Mouse (Mus musculus) embryonic facial prominence, embryonic 12.5 days (tissue): Measurements from ENCODE around the gene Pik3cg. TPM values are rescaled to one million over a fixed set of nuclear protein-coding genes. Genes with fewer than 3 reads are reported as not detected.

Experiments
- ATAC-seq: fragments of 200-750 bp; cut with Nextera tagmentation; 2 replicates; pipeline ENCODE4 v1.8.0; 2017; ENCODE audit not compliant: insufficient number of reproducible peaks, insufficient read depth, low FRiP score, low TSS enrichment
- H3K27ac ChIP-seq: fragments of 300-500 bp; sonication (generic); 2 replicates; pipeline ENCODE4 v1.5.1; 2016; ENCODE audit warnings: mild to moderate bottlenecking
- H3K27me3 ChIP-seq: fragments of 300-500 bp; sonication (generic); 2 replicates; pipeline ENCODE4 v1.6.1; 2016; ENCODE audit warnings: mild to moderate bottlenecking, moderate library complexity
- H3K36me3 ChIP-seq: fragments of 300-500 bp; sonication (generic); 2 replicates; pipeline ENCODE4 v1.6.1; 2016; ENCODE audit warnings: mild to moderate bottlenecking
- H3K4me1 ChIP-seq: fragments of 300-500 bp; sonication (generic); 2 replicates; pipeline ENCODE4 v1.6.1; 2016
- H3K4me2 ChIP-seq: fragments of 300-500 bp; sonication (generic); replicated peaks from 2 replicates; pipeline ENCODE4 v1.6.1; 2016; ENCODE audit warnings: mild to moderate bottlenecking, moderate library complexity
- H3K4me3 ChIP-seq: fragments of 300-500 bp; sonication (generic); 2 replicates; pipeline ENCODE4 v1.5.1; 2016; ENCODE audit warnings: mild to moderate bottlenecking
- H3K9ac ChIP-seq: fragments of 300-500 bp; sonication (generic); 2 replicates; pipeline ENCODE4 v1.6.1; 2016; ENCODE audit warnings: mild to moderate bottlenecking, moderate library complexity
- H3K9me3 ChIP-seq: fragments of 300-500 bp; sonication (generic); 2 replicates; pipeline ENCODE4 v1.6.1; 2016; ENCODE audit warnings: mild to moderate bottlenecking, moderate library complexity
- WGBS: fragments of 180-500 bp; shearing (Covaris S2); methylation state at CpG from one replicate; pipeline ENCODE4 v1.1.7; 2016; 5-methylcytosine and 5-hydroxymethylcytosine counted together
- polyA plus RNA-seq: library from polyadenylated mRNA; unstranded; fragments of >200 nt; fragmentation: Nextera tagmentation; extraction: Ambion mirVana; gene quantifications from 2 replicates; pipeline ENCODE4 v1.2.1, GENCODE M21; 2016

Gene Pik3cg
- polyA plus RNA-seq, 1 experiment from 2014 or later: 1.8 TPM

GRCm38 (mm10) chr12:32222758-32223385, 14.4 kb upstream of the Pik3cg start:
- Histone ChIP-seq H3K4me1 (no peaks in the 10 kb centered on the region), H3K27me3 (no peaks in the 10 kb centered on the region), H3K9ac (no peak overlapping the region), H3K4me3 (no peak overlapping the region), H3K36me3 (no peaks in the 10 kb centered on the region), H3K4me2 (no peak overlapping the region), H3K27ac (no peak overlapping the region), H3K9me3 (no peaks in the 10 kb centered on the region)
- no peak for ATAC-seq
- 93% methylated on average over 7 of the region's 7 CpGs for WGBS

GRCm38 (mm10) chr12:32220387-32220786, 11.9 kb upstream of the Pik3cg start:
- Histone ChIP-seq H3K9me3 (no peaks in the 10 kb centered on the region), H3K36me3 (no peaks in the 10 kb centered on the region), H3K4me3 (no peak overlapping the region), H3K27me3 (no peaks in the 10 kb centered on the region), H3K9ac (no peak overlapping the region), H3K27ac (no peak overlapping the region), H3K4me2 (no peak overlapping the region), H3K4me1 (no peaks in the 10 kb centered on the region)
- ATAC-seq: no peak
- WGBS: 32% methylated on average over 1 of the region's 1 CpGs

- Histone ChIP-seq H3K27me3 (no peaks in the 10 kb centered on the region), H3K4me1 (no peaks in the 10 kb centered on the region), H3K27ac (no peak overlapping the region), H3K4me3 (no peak overlapping the region), H3K9ac (no peak overlapping the region), H3K36me3 (no peaks in the 10 kb centered on the region), H3K9me3 (no peaks in the 10 kb centered on the region), H3K4me2 (no peak overlapping the region)
- ATAC-seq: no peak
- WGBS: 77% methylated on average over 6 of the region's 6 CpGs
Observed at GRCm38 (mm10) chr12:32215143-32215542, 6.7 kb upstream of the Pik3cg start.

DNA sequence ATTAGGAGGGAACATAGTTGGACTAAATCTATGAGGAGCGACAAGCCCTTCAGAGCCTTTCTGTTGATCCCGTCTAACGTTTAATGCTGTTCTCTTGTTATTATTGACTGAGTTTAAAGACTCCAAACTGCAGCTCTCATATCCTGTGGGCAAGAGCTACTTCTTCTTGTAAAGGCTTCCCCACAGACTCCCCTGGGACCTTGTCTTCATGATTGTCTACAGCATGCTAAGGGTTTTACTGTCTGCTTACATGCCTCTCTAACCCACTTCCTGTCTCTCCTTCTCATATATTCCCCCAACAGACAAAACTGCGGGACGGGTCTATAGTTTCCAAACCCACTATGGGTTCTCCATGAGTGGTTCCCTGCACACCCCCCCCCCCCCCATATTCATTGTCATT, 4.2 kb upstream of the Pik3cg start:
- WGBS: 94% methylated on average over 5 of the region's 5 CpGs
- no peaks in the 10 kb centered on the region for H3K36me3 ChIP-seq
- no peaks in the 10 kb centered on the region for H3K27me3 ChIP-seq
- no peaks in the 10 kb centered on the region for H3K4me1 ChIP-seq
- no peak for ATAC-seq
- H3K4me2 ChIP-seq: no peak overlapping the region
- H3K9ac ChIP-seq: no peak overlapping the region
- no peak overlapping the region for H3K27ac ChIP-seq
- no peaks in the 10 kb centered on the region for H3K9me3 ChIP-seq
- H3K4me3 ChIP-seq: no peak overlapping the region

DNA sequence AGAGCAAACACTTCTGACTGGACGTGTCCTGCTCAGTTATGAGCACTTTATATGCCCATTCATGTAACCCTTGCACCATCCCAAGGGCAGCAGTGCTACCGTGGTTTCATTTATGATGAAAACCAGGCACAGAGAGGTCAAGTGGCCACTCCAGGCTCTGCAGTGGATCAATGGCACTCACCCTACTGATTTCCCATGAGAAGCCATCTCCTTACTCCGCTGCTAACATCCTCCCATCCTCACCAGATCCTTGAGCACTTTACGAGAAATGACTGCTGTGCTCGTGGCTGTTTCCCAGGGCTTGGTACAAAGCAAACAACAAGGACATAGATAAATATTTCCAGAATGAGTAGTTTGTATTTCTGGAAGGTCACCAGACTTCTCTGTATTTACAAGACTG, 3.7 kb upstream of the Pik3cg start:
- no peak for ATAC-seq
- 84% methylated on average over 5 of the region's 5 CpGs for WGBS
- H3K4me3 ChIP-seq: no peak overlapping the region
- H3K9ac ChIP-seq: no peak overlapping the region
- H3K9me3 ChIP-seq: no peaks in the 10 kb centered on the region
- no peak overlapping the region for H3K4me2 ChIP-seq
- H3K27me3 ChIP-seq: no peaks in the 10 kb centered on the region
- no peaks in the 10 kb centered on the region for H3K4me1 ChIP-seq
- H3K36me3 ChIP-seq: no peaks in the 10 kb centered on the region
- H3K27ac ChIP-seq: no peak overlapping the region

DNA sequence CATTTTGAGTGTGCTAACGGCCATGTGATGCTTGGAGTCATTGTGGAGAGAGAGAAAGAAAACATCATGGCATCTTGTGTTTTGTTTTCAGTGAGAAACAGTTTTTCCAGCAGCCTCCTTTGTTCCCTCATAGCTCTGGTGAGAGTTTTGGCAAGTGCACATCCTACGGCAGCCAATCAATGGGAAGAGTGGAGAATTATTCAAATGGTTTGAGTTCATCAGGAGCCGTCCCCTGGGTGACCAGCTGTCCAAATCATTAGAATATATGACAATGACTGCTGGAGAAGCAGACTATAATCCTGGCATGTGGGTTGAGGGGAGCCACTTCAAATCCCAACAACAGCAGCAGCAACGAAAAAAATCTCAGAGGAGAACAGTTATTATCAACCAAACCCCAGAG, 2.8 kb upstream of the Pik3cg start:
- Histone ChIP-seq H3K4me3 (no peak overlapping the region), H3K4me1 (no peaks in the 10 kb centered on the region), H3K27ac (no peak overlapping the region), H3K36me3 (no peaks in the 10 kb centered on the region), H3K4me2 (no peak overlapping the region), H3K9me3 (no peaks in the 10 kb centered on the region), H3K9ac (no peak overlapping the region), H3K27me3 (no peaks in the 10 kb centered on the region)
- 76% methylated on average over 4 of the region's 4 CpGs for WGBS
- ATAC-seq: no peak

- H3K9me3 ChIP-seq: no peaks in the 10 kb centered on the region
- H3K4me1 ChIP-seq: no peaks in the 10 kb centered on the region
- ATAC-seq: no peak
- H3K27me3 ChIP-seq: no peaks in the 10 kb centered on the region
- no peak overlapping the region for H3K4me3 ChIP-seq
- H3K27ac ChIP-seq: no peak overlapping the region
- H3K9ac ChIP-seq: no peak overlapping the region
- H3K36me3 ChIP-seq: no peaks in the 10 kb centered on the region
- WGBS: 70% methylated on average over 2 of the region's 2 CpGs
- H3K4me2 ChIP-seq: no peak overlapping the region
Observed at GRCm38 (mm10) chr12:32208951-32209350, 492 bp upstream of the Pik3cg start.

DNA sequence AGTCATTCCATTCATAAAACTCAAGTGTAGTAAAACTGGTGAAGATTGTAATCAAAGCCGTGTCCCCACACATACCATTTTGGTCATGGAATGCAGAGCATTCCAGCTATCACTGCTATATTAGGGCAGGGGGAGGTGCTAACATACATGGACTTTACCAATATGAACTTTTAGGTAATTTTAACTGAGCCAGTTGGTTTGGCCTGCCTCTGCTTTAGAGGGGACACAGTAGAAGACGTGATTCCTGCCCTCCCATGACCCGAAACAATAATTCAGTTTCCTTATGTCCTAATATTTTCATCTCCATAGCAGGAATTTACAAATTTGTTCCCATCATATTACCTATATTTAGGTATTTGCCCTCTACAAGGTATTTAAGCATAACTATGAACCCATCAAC, 1.3 kb downstream of the Pik3cg start:
- no peaks in the 10 kb centered on the region for H3K27me3 ChIP-seq
- no peak for ATAC-seq
- H3K4me2 ChIP-seq: no peak overlapping the region
- no peaks in the 10 kb centered on the region for H3K9me3 ChIP-seq
- no peak overlapping the region for H3K27ac ChIP-seq
- no peak overlapping the region for H3K9ac ChIP-seq
- H3K36me3 ChIP-seq: no peaks in the 10 kb centered on the region
- H3K4me3 ChIP-seq: no peak overlapping the region
- WGBS: 71% methylated on average over 3 of the region's 3 CpGs
- no peaks in the 10 kb centered on the region for H3K4me1 ChIP-seq

- Histone ChIP-seq H3K4me3 (no peak overlapping the region), H3K4me2 (no peak overlapping the region), H3K27ac (no peak overlapping the region), H3K36me3 (no peaks in the 10 kb centered on the region), H3K4me1 (no peaks in the 10 kb centered on the region), H3K27me3 (no peaks in the 10 kb centered on the region), H3K9me3 (no peaks in the 10 kb centered on the region), H3K9ac (no peak overlapping the region)
- no peak for ATAC-seq
- 60% methylated on average over 8 of the region's 8 CpGs for WGBS
Observed at GRCm38 (mm10) chr12:32203695-32204094, 4.8 kb downstream of the Pik3cg start.

GRCm38 (mm10) chr12:32202583-32202982, 5.9 kb downstream of the Pik3cg start:
- no peaks in the 10 kb centered on the region for H3K36me3 ChIP-seq
- WGBS: 74% methylated on average over 5 of the region's 5 CpGs
- ATAC-seq: no peak
- H3K27me3 ChIP-seq: no peaks in the 10 kb centered on the region
- no peak overlapping the region for H3K9ac ChIP-seq
- H3K27ac ChIP-seq: no peak overlapping the region
- H3K9me3 ChIP-seq: no peaks in the 10 kb centered on the region
- no peak overlapping the region for H3K4me3 ChIP-seq
- H3K4me2 ChIP-seq: no peak overlapping the region
- H3K4me1 ChIP-seq: no peaks in the 10 kb centered on the region

- H3K4me3 ChIP-seq: no peak overlapping the region
- no peak overlapping the region for H3K4me2 ChIP-seq
- WGBS: 93% methylated on average over 7 of the region's 7 CpGs
- H3K27me3 ChIP-seq: no peaks in the 10 kb centered on the region
- no peak overlapping the region for H3K27ac ChIP-seq
- no peak overlapping the region for H3K9ac ChIP-seq
- no peaks in the 10 kb centered on the region for H3K9me3 ChIP-seq
- no peak for ATAC-seq
- H3K4me1 ChIP-seq: no peaks in the 10 kb centered on the region
- H3K36me3 ChIP-seq: no peaks in the 10 kb centered on the region
Observed at GRCm38 (mm10) chr12:32201932-32202331, 6.5 kb downstream of the Pik3cg start.

DNA sequence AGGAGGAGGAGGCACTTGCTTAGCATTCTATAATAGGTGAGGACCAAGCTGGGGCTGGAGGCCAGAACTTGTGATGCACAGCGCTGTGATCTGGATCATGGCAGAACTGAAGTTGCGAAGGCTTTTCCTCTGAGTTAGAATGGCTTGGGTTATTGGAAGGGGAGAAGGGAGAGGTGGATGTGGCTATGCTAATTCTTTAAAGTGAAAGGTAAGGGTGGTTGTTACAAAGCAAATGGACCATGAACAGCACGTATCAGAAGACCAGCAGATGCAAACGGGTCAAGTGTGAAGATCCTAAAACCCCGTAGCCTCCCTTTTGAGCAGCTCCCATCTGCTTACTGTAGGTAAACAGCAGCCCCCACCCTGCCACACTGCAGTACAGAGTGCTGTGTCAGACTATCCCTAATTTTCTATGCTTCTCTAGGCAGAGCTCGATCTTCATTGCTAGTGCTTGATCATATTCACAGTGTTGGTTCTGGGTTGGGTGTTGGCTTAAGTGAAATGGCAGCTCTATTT, 7.3 kb downstream of the Pik3cg start:
- Histone ChIP-seq H3K4me3 (no peak overlapping the region), H3K9me3 (no peaks in the 10 kb centered on the region), H3K27me3 (no peaks in the 10 kb centered on the region), H3K4me2 (no peak overlapping the region), H3K27ac (no peak overlapping the region), H3K4me1 (no peaks in the 10 kb centered on the region), H3K36me3 (no peaks in the 10 kb centered on the region), H3K9ac (no peak overlapping the region)
- 87% methylated on average over 6 of the region's 6 CpGs for WGBS
- no peak for ATAC-seq
